Mouse (Mus musculus) urinary bladder, postnatal 36 days (tissue): ENCODE measurements around the gene Dll3.

Experiments used
- DNase-seq, 2 experiments: peaks; one replicate each; pipeline ENCODE4 v3.0.0; 2022; ENCODE audit warnings: low spot score in 2 of 2, mixed read lengths in 1 of 2

Dll3 gene

GRCm38 (mm10) chr7:28301616-28302433 lies at the start of gene Dll3:
TSS of gene Dll3 (minus strand) at chr7:28302238.
- peak in 1 of 2 experiments; percentile 35 for DNase-seq

DNA sequence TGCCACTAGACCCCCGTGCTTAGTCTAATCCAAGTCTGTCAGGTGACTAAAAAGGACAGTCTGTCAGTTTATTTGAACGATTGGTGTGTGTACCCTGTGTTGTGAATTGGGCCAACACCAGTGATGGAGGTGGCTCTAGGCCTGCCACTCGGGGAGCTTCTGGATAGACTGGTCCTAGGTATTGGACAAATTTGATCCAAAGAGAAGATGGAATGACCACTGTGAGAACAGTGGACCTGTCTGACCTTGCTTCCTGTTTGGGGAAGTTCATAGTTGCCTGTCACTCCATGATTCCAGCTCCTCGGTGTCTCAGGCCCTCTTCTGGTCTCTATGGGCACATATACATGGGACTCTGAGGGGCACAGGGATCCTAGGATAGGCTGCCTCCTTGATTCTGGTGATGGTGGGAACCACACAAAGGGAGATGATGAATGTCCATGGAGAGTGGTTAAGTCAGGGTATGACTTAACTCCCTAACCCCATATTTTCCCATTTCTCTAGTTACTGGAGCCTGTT lies 49.7 kb upstream of the Dll3 start:
- no peak for DNase-seq

GRCm38 (mm10) chr7:28350155-28350883 lies 48.3 kb upstream of the Dll3 start, which contains the start of gene Rps16:
TSS of gene Rps16 (plus strand) at chr7:28350652.
- DNase-seq: peak; percentile 96 to 99

- DNase-seq: no peak
Measured at GRCm38 (mm10) chr7:28348601-28349000, 46.6 kb upstream of the Dll3 start.

DNA sequence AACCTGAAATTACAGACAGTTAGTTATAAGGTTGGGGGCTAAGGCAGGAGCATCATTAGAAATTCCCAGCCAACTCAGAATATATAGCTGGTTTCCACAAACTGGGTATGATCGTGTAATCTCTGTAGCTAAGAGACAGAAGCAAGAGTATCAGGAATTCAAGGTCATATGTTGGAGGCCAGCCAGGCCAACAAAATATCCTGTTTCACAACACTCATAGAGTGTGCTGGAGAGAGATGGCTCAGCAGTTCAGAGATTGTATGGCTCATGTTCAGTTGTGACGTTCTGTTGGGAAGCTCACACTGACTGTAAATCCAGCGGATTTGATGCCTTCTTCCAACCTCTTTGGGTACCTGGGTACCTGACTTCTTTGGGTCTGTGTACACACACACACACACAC lies 45.7 kb upstream of the Dll3 start:
- no peak for DNase-seq

DNA sequence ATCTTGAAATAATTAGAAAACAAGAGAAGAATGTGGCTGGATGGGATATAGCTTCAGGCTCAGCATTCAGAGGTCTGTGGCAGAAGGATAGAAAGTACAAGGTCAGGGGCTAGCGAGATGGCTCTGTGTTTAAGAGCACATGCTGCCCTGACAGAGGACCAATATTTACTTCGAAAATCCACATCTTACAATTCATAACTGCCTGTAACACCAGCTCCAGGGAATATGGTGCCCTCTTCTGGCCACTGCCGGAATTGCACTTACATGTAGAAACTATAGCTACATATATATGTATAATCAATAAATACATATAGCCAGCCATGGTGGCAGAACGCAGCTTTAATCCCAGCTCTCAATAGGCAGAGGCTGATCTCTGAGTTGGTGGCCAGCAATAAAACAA lies 42.6 kb upstream of the Dll3 start:
- DNase-seq: peak; percentile 37 to 59

DNA sequence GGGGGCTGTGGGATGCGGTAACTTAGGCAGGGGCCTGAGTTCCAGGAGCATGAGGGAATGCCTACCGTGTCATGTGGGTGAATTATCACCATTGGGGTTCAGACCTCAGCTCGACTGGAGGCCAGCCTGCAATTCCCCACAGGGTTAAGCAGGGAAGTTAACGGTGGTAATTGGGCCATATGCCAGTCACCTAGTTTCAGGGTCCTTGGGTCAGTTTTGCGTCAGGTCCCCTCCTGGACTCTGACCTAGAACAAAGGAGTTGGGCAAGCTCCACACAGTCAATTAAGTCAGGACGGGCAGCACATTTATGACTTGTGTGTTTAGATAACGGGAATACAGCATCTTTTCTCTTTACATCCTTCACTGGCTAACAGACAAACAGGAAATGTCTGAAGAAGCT lies 39.3 kb upstream of the Dll3 start:
- DNase-seq: no peak

DNA sequence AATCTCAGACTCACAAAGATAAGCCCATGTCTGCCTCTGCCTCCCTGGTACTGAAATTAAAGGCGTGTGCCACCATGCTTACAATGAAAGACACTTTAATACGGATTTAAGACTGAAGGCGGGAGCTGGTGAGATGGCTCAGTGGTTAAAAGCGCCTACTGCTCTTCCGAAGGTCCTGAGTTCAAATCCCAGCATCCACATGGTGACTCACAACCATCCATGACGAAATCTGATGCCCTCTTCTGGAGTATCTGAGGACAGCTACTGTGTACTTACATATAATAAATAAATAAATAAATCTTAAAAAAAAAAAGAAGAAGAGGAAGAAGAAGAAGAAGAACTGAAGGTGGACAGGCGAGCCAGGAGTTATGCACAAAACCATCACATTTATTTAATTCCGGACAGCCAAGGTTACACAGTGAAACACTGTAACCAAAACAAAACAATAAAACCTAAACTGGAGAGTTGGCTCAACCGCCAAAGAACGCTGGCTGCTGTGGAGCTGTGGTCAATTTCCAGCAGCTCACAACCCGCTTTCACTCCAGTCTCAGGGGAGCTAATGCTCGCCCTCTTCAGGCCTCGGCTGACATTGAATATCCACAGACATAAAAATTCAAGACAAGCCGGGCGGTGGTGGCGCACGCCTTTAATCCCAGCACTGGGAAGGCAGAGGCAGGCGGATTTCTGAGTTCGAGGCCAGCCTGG lies 37.3 kb upstream of the Dll3 start:
- peak in 1 of 2 experiments; percentile 62 for DNase-seq

GRCm38 (mm10) chr7:28338108-28338998 lies 36.3 kb upstream of the Dll3 start, which contains the start of gene Supt5:
TSS of gene Supt5 (minus strand) at chr7:28338746.
- peak; percentile 95 to 98 for DNase-seq

- DNase-seq: no peak
Measured at GRCm38 (mm10) chr7:28335471-28335870, 33.4 kb upstream of the Dll3 start.

DNA sequence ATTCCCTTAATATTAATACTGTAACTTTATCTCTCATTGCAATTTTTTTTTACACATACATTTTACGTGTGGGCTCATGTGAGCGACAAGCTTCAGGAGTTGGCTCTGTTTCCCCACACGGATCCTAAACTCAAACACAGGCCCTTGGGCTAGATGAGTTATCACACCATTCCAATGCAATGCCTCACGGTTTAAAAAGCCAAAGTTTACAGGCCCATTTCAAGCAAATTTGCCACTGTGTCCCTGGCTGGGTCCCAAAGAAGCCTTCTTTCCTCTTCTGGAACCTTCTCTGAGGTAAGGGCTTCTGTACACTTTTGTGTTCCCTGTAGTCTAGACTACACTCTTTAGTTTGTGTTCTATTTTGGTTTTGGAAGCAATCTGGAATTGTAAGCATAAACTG lies 32.5 kb upstream of the Dll3 start:
- DNase-seq: no peak

DNA sequence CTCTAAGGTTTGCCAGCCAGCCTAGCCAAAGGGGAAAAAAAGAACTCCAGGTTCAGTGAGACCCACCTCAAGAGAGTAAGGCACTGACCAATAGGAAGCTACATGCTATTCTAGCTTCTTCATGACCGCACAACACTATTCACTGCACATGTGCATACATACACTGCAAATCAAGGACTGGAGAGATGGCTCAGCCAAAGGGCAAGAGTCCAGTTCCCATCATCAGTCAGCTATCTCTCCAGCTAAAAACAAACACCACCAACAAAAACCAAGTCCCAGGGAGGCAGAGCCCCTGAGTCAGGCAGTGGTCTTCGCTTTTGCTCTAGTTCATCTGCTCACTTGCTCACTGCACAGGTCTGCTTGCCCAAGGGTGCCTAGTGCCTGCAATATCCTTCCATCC lies 26.2 kb upstream of the Dll3 start:
- DNase-seq: no peak

- DNase-seq: no peak
Measured at GRCm38 (mm10) chr7:28326457-28326856, 24.4 kb upstream of the Dll3 start.

DNA sequence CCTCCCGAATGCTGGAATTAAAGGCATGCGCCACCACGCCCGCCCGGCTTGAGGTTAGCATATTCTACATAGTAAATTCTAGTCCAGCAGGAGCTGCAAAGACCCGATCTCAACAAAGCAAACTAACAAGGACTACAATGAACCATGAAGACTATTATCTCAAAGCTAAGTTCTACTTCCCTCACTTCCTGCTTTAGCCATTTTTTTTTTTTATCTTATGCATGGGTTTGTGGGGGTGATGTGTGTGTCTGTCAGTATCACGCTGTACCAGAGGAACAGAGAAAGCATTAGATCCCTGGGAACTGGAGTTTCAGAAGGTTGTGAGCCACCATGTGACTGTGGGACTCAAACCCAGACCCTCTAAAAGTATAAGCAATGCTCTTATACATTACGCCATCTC lies 23.3 kb upstream of the Dll3 start:
- no peak for DNase-seq

GRCm38 (mm10) chr7:28321974-28322720 lies 20.1 kb upstream of the Dll3 start:
- DNase-seq: no peak

DNA sequence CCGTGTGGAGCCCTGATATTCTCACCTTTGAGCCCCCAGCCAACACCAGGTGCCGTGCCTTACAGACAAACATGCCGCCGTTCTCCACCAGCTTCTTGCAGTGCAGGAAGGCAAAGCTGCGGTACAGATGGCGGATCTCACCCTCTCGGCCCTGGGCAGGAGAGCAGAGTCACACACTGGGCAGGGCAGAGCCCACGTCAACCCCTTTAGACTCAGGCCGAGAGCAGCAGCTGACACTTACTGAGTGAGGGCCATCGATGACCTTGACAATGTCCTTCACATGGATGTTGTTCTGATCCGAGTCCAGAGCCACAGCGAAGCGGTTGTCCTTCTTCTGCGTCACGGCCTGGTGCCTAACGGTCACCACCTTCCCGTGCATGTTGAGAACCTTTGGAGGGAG lies 16.7 kb upstream of the Dll3 start:
- no peak for DNase-seq

GRCm38 (mm10) chr7:28318036-28318435 lies 16.0 kb upstream of the Dll3 start:
- DNase-seq: no peak

DNA sequence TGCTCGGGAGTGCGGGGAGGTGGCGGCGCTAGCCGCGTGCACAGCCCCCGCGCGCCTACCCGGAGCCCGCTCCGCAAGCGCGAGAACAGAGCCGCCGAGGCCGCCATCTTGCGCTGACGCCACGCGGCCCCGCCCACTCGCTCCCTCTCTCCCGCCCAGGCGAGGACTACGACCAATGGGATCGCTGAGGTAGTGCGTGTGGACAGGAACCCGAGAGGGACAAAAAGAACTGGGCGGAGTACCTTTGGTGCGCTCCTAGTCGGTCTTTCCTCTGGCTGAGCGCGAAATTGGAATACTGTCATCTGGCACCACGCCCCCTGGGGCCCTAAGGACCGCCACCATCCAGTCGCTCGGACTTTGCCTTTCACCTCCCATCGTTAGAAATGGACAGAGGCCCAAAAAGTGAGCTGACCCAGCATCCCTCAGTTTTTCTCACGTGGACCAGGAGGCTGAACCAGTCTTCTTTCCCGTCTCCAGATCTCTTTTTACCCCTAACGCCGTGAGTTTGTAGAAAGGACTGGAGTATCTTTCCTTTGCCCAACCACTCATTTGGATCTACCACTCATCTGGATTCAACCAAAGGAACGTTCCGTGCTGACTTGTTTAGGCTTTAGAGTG lies 10.0 kb upstream of the Dll3 start, which contains the start of gene Timm50:
Gene Timm50, minus strand, starts transcription at position 147 of the 618 bp plus-strand sequence.
- peak; percentile 95 to 97 for DNase-seq

- peak in 1 of 2 experiments; percentile 28 for DNase-seq
Measured at GRCm38 (mm10) chr7:28311151-28311925, 9.3 kb upstream of the Dll3 start.
